Mouse (Mus musculus): Measurements from ENCODE around the gene Ephb6. TPM values are rescaled to one million over a fixed set of nuclear protein-coding genes. Genes with fewer than 3 reads are reported as not detected.
"Not testable (repeated sequence)": the region's sequence is repeated elsewhere in the genome, so short reads cannot be mapped to it uniquely, and the experiment has no call there.

Gene Ephb6
- total RNA-seq (2021), result 1 to 10 TPM; 1.2 to 1.6 TPM
- long read RNA-seq, experiment 1, result 0 reads
- long read RNA-seq, experiment 2, partial matches to known transcripts, result 1 of 1 reads
- long read RNA-seq, experiment 2, other reads (novel, unspliced or antisense), result 0 of 1 reads

GRCm38 (mm10) chr6:41605061-41605793 is at the start of gene Ephb6:
Gene Ephb6, plus strand, starts transcription at chr6:41605482.
- peak; percentile 69 for DNase-seq

- DNase-seq, result no peak
Observed at GRCm38 (mm10) chr6:41556389-41556788, 48.9 kb upstream of the Ephb6 start.

GRCm38 (mm10) chr6:41557468-41557867 is 47.8 kb upstream of the Ephb6 start:
- DNase-seq, result no peak

GRCm38 (mm10) chr6:41558271-41558670 is 47.0 kb upstream of the Ephb6 start:
- no peak for DNase-seq

- DNase-seq, result no peak
Observed at GRCm38 (mm10) chr6:41559331-41559730, 46.0 kb upstream of the Ephb6 start.

- DNase-seq, result no peak
Observed at GRCm38 (mm10) chr6:41560273-41560672, 45.0 kb upstream of the Ephb6 start.

GRCm38 (mm10) chr6:41562598-41562997 is 42.7 kb upstream of the Ephb6 start:
- no peak for DNase-seq

- DNase-seq, result not testable (repeated sequence)
Observed at GRCm38 (mm10) chr6:41563104-41563951, 42.0 kb upstream of the Ephb6 start.

GRCm38 (mm10) chr6:41565261-41565660 is 40.0 kb upstream of the Ephb6 start:
- no peak for DNase-seq

GRCm38 (mm10) chr6:41566965-41567364 is 38.3 kb upstream of the Ephb6 start:
- no peak for DNase-seq

- no peak for DNase-seq
Observed at GRCm38 (mm10) chr6:41569078-41569477, 36.2 kb upstream of the Ephb6 start.

GRCm38 (mm10) chr6:41576526-41577097 is 28.7 kb upstream of the Ephb6 start:
- DNase-seq, result no peak

- DNase-seq, result no peak
Observed at GRCm38 (mm10) chr6:41577297-41577696, 28.0 kb upstream of the Ephb6 start.

- no peak for DNase-seq
Observed at GRCm38 (mm10) chr6:41581295-41581694, 24.0 kb upstream of the Ephb6 start.

GRCm38 (mm10) chr6:41582189-41582588 is 23.1 kb upstream of the Ephb6 start:
- DNase-seq, result no peak

GRCm38 (mm10) chr6:41604401-41605050 is 756 bp upstream of the Ephb6 start:
- no peak for DNase-seq

- no peak for DNase-seq
Observed at GRCm38 (mm10) chr6:41605794-41606104, 467 bp downstream of the Ephb6 start.

- peak; percentile 30 for DNase-seq
Observed at GRCm38 (mm10) chr6:41606214-41606613, 932 bp downstream of the Ephb6 start.

GRCm38 (mm10) chr6:41607637-41608036 is 2.4 kb downstream of the Ephb6 start:
- no peak for DNase-seq

- DNase-seq, result no peak
Observed at GRCm38 (mm10) chr6:41620173-41620798, 15.0 kb downstream of the Ephb6 start.

- no peak for DNase-seq
Observed at GRCm38 (mm10) chr6:41621241-41621990, 16.1 kb downstream of the Ephb6 start.

Data from gastrocnemius, postnatal 25 days (tissue).